Mouse (Mus musculus) cerebellum, adult 8-10 months (tissue): ENCODE measurements at regions not wholly inside any gene's neighbourhood (a gene's known extent, or its start where the extent isn't known, plus 50 kb on each side); places are given as distances from the start of the nearest gene placed in this dataset.

ENCODE experiments used
- DNase-seq: peaks from one replicate; pipeline ENCODE4 v3.0.0; 2022

DNA sequence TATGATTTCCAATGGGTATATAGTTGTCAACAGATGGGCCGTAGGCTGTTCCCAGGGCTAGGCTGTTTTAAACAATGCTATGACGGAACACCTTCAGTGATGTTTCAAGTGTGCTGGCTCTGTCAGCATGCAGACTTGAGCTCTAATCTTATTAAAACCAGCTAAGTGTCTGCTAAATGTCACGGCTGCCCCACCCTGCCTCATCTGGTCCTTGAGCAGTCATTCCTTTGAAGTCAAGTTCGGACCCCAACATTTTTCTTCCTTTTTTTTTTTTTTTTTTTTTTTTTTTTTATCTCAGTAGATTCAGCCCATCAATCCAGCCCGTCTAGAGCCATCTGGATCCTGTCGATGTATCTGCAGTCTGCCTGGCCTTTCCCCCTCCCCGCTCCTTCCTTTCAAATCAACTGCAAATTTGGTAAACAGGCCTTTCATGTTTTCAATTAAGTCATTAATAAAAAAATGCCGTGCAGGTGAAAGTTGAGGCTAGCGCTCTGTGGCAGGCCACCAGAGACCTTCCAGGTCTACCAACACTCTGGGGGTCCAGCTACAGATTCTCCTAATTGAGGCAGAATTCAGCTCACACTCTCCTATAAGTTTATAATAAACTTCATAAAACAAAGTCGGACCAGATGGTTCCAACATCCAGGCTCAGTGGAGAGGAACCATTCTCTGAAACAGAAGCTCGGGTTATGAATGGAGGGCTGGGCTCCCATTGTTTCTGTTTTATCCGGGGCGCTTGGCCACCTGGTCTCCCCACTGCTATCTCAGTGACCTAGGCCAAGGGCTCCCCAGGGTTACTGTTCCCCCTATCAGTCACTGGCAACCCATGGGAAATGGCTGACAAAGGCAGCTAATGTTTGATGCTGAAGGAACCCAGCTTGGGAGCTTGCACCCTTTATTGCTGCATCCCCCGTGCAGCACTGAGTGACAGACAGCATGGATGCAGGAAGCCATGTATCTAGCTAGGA is 56.3 kb upstream of the Gjb5 start:
- DNase-seq = no peak
